Mouse (Mus musculus) gastrocnemius, adult 2 months (tissue): Measurements from ENCODE around the gene Spon1. TPM values are rescaled to one million over a fixed set of nuclear protein-coding genes. Genes with fewer than 3 reads are reported as not detected.
A peak's percentile ranks its signal among the peaks of the same experiment; 100 is the strongest.

ENCODE experiments used
- DNase-seq: peaks from one replicate; pipeline ENCODE4 v3.0.0; 2022
- H3K27ac ChIP-seq: fragments of 200-600 bp; 2 replicates; pipeline ENCODE4 v1.8.1; 2022; ENCODE audit warnings: mild to moderate bottlenecking
- H3K4me3 ChIP-seq: fragments of 200-600 bp; 2 replicates; pipeline ENCODE4 v1.8.1; 2022; ENCODE audit warnings: mild to moderate bottlenecking, moderate library complexity
- CTCF ChIP-seq: fragments of 200-600 bp; IDR thresholded peaks from 2 replicates; pipeline ENCODE4 v1.8.1; 2022; ENCODE audit warnings: antibody characterized with exemption, mild to moderate bottlenecking, moderate library complexity
- intact Hi-C: fragments of 180-260 bp; cut with DNase I; formaldehyde crosslinking; loops from one replicate; pipeline ENCODE4 v1.15.1; 2025
- long read RNA-seq, 2 experiments: library from polyadenylated mRNA; stranded (forward); transcript quantifications; one replicate each; pipeline ENCODE4 v2.0.0; 2021
- total RNA-seq, 2 experiments: library from RNA; stranded (reverse); gene quantifications; 2 replicates each; pipeline ENCODE4 v1.2.3; 2021

Spon1 gene
- 1 to 10 TPM; 2.0 to 3.0 TPM for total RNA-seq
- long read RNA-seq, experiment 1, full-length matches to known transcripts, result 3 of 5 reads
- long read RNA-seq, experiment 1, partial matches to known transcripts, result 0 of 5 reads
- long read RNA-seq, experiment 1, other reads (novel, unspliced or antisense), result 2 of 5 reads
- long read RNA-seq, experiment 2, full-length matches to known transcripts, result 1 of 2 reads
- long read RNA-seq, experiment 2, partial matches to known transcripts, result 0 of 2 reads
- long read RNA-seq, experiment 2, other reads (novel, unspliced or antisense), result 1 of 2 reads

GRCm38 (mm10) chr7:113765667-113766497, at the start of gene Spon1:
Gene Spon1 (plus strand): TSS chr7:113765998.
- TF ChIP-seq CTCF, result no peak
- intact Hi-C loops, result no loop called here
- DNase-seq, result peak; percentile 82
- Histone ChIP-seq H3K4me3 (peak within 1 kb of the TSS; percentile 73), H3K27ac (peak within 1 kb of the TSS; percentile 71)

GRCm38 (mm10) chr7:113721994-113722393, 43.8 kb upstream of the Spon1 start:
- Histone ChIP-seq H3K27ac (no peak overlapping the region), H3K4me3 (no peak overlapping the region)
- DNase-seq, result no peak
- intact Hi-C loops, result no loop called here
- TF ChIP-seq CTCF, result no peak

GRCm38 (mm10) chr7:113723905-113724304, 41.9 kb upstream of the Spon1 start:
- DNase-seq, result no peak
- intact Hi-C loops, result no loop called here
- H3K4me3 ChIP-seq, result no peak overlapping the region

GRCm38 (mm10) chr7:113727999-113728713, 37.6 kb upstream of the Spon1 start:
- intact Hi-C loops, result no loop called here
- TF ChIP-seq CTCF, result no peak
- DNase-seq, result no peak
- Histone ChIP-seq H3K27ac (no peak overlapping the region), H3K4me3 (no peak overlapping the region)

More at GRCm38 (mm10) chr7:113723905-113724304, 41.9 kb upstream of the Spon1 start:
- no peak overlapping the region for H3K27ac ChIP-seq
- no peak for TF ChIP-seq CTCF

GRCm38 (mm10) chr7:113728926-113729325, 36.9 kb upstream of the Spon1 start:
- intact Hi-C loops, result no loop called here
- no peak for TF ChIP-seq CTCF

GRCm38 (mm10) chr7:113730406-113731247, 35.2 kb upstream of the Spon1 start:
- no peak overlapping the region for H3K27ac ChIP-seq
- DNase-seq, result no peak
- no peak overlapping the region for H3K4me3 ChIP-seq
- TF ChIP-seq CTCF, result no peak
- intact Hi-C loops, result no loop called here

More at GRCm38 (mm10) chr7:113728926-113729325, 36.9 kb upstream of the Spon1 start:
- Histone ChIP-seq H3K27ac (no peak overlapping the region), H3K4me3 (no peak overlapping the region)
- no peak for DNase-seq

- Histone ChIP-seq H3K27ac (no peak overlapping the region), H3K4me3 (peak overlapping the region; percentile 60)
- TF ChIP-seq CTCF, result no peak
- DNase-seq, result no peak
- intact Hi-C loops, result no loop called here
Observed at GRCm38 (mm10) chr7:113737790-113738362, 27.9 kb upstream of the Spon1 start.

- DNase-seq, result no peak
- intact Hi-C loops, result no loop called here
- Histone ChIP-seq H3K27ac (no peak overlapping the region), H3K4me3 (no peak overlapping the region)
- TF ChIP-seq CTCF, result no peak
Observed at GRCm38 (mm10) chr7:113739181-113739580, 26.6 kb upstream of the Spon1 start.

GRCm38 (mm10) chr7:113742644-113743043, 23.2 kb upstream of the Spon1 start:
- intact Hi-C loops, result no loop called here
- no peak for DNase-seq
- no peak overlapping the region for H3K4me3 ChIP-seq
- no peak for TF ChIP-seq CTCF
- H3K27ac ChIP-seq, result no peak overlapping the region

GRCm38 (mm10) chr7:113743982-113744381, 21.8 kb upstream of the Spon1 start:
- Histone ChIP-seq H3K27ac (no peak overlapping the region), H3K4me3 (no peak overlapping the region)
- TF ChIP-seq CTCF, result no peak
- no peak for DNase-seq
- intact Hi-C loops, result no loop called here

GRCm38 (mm10) chr7:113756616-113757015, 9.2 kb upstream of the Spon1 start:
- intact Hi-C loops, result no loop called here

More at GRCm38 (mm10) chr7:113756616-113757015, 9.2 kb upstream of the Spon1 start:
- no peak overlapping the region for H3K27ac ChIP-seq
- no peak overlapping the region for H3K4me3 ChIP-seq
- no peak for DNase-seq
- no peak for TF ChIP-seq CTCF
